Mouse (Mus musculus): ENCODE measurements at regions not wholly inside any gene's neighbourhood (a gene's known extent, or its start where the extent isn't known, plus 50 kb on each side); places are given as distances from the start of the nearest gene placed in this dataset.

DNA sequence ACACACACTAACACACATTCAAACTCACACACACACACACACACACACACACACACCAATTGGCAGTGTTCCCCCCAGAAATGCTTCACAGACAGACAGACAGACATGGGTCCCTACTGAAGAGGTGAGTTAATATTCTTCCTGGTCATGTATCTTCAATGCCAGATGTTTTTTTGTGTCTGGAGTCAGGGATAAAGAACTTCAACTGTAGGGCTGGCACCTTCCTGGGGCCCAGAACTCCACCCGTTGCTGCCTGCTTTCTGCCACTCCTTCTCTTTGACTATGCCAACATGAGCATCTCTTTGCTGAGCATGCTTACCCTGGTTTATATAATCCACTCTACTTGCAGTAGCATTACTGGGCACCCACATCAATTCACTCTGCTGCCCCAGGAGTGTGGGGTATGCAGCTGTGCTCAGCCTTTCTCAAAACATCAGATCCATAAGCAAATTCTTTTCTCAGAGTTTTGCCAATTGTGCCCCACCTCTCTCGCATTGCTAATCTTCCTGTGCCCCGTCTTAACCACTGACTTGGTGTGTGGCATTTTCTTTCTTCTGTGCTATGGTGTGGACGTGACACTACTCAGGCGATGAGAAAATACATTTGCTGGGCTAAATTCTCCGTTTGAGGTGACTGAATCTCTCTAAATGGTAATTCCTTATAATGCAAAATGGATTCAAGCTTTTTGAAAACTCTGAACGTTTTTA, 60.5 kb upstream of the Bach2 start:
- no peak for TF ChIP-seq CTCF (IDR thresholded peaks at IDR 0.05; ENCODE audit: low read depth)
- no peak for TF ChIP-seq EP300 (IDR thresholded peaks at IDR 0.05; ENCODE audit: low read depth)

Data from heart, postnatal 0 days (tissue).